Mouse (Mus musculus) brain, embryonic 14.5 days (tissue): ENCODE measurements around the gene Zfp811.

Experiments used
- CTCF ChIP-seq: fragments of 200-500 bp; IDR thresholded peaks from 2 replicates; pipeline ENCODE4 v1.5.1; 2012; ENCODE audit warnings: inconsistent platforms, mild to moderate bottlenecking, moderate library complexity, borderline replicate concordance; ENCODE audit not compliant: insufficient read depth, insufficient read length; ENCODE audit errors: extremely low read depth
- POLR2A ChIP-seq: fragments of 200-500 bp; IDR thresholded peaks from 2 replicates; pipeline ENCODE4 v1.6.1; 2012; ENCODE audit warnings: mild to moderate bottlenecking, inconsistent platforms, borderline replicate concordance; ENCODE audit not compliant: poor library complexity, insufficient read depth, insufficient read length, severe bottlenecking; ENCODE audit errors: extremely low read depth

DNA sequence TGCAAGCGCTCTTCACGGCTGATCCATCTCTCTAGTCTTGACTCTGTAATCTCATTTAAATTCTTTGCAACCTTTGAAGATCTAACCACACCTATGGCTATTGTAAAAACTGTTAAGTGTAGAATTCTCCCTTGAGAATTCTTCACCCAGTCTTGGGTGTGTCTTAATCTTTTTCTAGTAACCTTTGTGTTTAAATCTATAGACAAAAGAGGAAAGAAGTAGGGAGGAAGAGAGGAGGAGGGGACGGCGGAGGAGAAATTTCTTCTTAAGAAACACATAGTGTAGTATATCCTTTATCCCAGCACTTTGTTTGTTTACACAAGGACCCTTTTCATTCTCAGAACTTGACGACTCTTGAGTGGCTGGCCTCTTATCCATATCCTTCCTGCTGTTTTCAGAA, 52.4 kb downstream of the Zfp811 start:
- TF ChIP-seq CTCF, result no peak
- no peak for TF ChIP-seq POLR2A
